ENCODE assay signal across 22 mouse cellular contexts in the genomic region with DNA sequence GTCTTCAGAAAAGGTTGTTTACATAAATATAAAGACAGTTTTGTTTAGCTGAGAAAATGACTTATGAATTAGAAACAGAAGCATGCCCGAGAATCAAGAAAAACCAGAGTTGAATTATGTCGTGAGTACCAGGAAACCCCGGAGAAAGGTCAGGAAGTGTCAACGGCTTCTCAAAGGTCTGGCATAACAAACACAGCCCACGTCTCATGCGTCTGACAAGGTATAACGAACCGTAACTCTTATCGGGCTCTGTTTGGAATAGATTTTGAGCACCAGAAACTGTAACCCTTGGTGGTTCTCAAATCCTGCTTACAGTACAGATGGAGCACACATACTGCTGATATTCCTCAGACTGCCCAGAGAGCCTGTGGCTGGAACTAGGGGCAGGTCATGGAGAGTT.
DNase-seq lines count a peak whose midpoint lies in the region; ATAC-seq and TF ChIP-seq lines count a peak whose summit lies in the region.
"Had no signal": no experiment of that assay in that cellular context is flagged by ENCODE, and none has a peak within 500 bp of the region (broad histone marks: within the 10 kb centered on the region; RNA-seq: fewer than 3 reads in every experiment).

No protein-coding gene starts in this region.

- no peak overlapping the region for H3K4me3 ChIP-seq in lung, embryonic 14.5 days (ENCODE audit: low read depth, low read length)
- no peak overlapping the region for H3K4me3 ChIP-seq in limb, embryonic 10.5 days
- H3K4me3 ChIP-seq: forebrain, embryonic 12.5 days; hindbrain, embryonic 15.5 days; neural tube, embryonic 12.5 days had no signal

- no peak for ATAC-seq in lung, embryonic 14.5 days (ENCODE audit: insufficient read depth)
- ATAC-seq: intestine, postnatal 0 days; liver, postnatal 0 days had no signal

- H3K4me2 ChIP-seq in lung, embryonic 14.5 days: no peak overlapping the region
- H3K4me2 ChIP-seq: forebrain, embryonic 12.5 days; hindbrain, embryonic 15.5 days; neural tube, embryonic 12.5 days had no signal

- no peak overlapping the region for H3K27ac ChIP-seq in lung, embryonic 14.5 days (ENCODE audit: low read depth)
- no peak overlapping the region for H3K27ac ChIP-seq in limb, embryonic 10.5 days
- H3K27ac ChIP-seq: forebrain, embryonic 12.5 days; hindbrain, embryonic 15.5 days; macrophage; neural tube, embryonic 12.5 days had no signal

- WGBS in lung, embryonic 14.5 days: 7% methylated on average over 9 of the region's 9 CpGs
- WGBS in limb, embryonic 10.5 days: 24% methylated on average over 9 of the region's 9 CpGs

- peak; percentile 58 for DNase-seq in embryo, embryonic 10.5 days (ENCODE audit: low spot score)
- DNase-seq in embryo, embryonic 10 days (ENCODE audit: low spot score): no peak
- peak; percentile 37 for DNase-seq in lung, embryonic 14.5 days
- no peak for DNase-seq in lung, postnatal 25 days (ENCODE audit: low spot score)
- peak; percentile 5 for DNase-seq in embryo, embryonic 11.5 days (ENCODE audit: low read depth, low spot score)
- peak; percentile 30 for DNase-seq in limb, embryonic 10.5 days (ENCODE audit: low spot score)
- no peak for DNase-seq in left cerebral cortex, adult 11 months (ENCODE audit: low spot score)
- DNase-seq in layer of hippocampus, adult 11-12 months (ENCODE audit: low spot score): no peak
- DNase-seq: adrenal gland, postnatal 14 days; cerebellum, adult 8-10 months; cerebellum, postnatal 36 days; gastrocnemius, postnatal 25 days; heart, postnatal 4 days; liver, postnatal 0 days; midbrain, embryonic 14.5 days; right cerebral cortex, postnatal 14 days; thymus, postnatal 25 days had no signal

- H3K9ac ChIP-seq in lung, embryonic 14.5 days: no peak overlapping the region
- H3K9ac ChIP-seq: forebrain, embryonic 12.5 days; hindbrain, embryonic 15.5 days; liver, postnatal 0 days; neural tube, embryonic 12.5 days had no signal

- TF ChIP-seq CTCF in lung, embryonic 14.5 days (IDR thresholded peaks at IDR 0.05; ENCODE audit: low read depth): no peak

- no peaks in the 10 kb centered on the region for H3K27me3 ChIP-seq in lung, embryonic 14.5 days (ENCODE audit: insufficient read depth, low read length)
- H3K27me3 ChIP-seq in limb, embryonic 10.5 days (ENCODE audit: low read depth, poor library complexity, severe bottlenecking): no peaks in the 10 kb centered on the region
- H3K27me3 ChIP-seq: hindbrain, embryonic 15.5 days; neural tube, embryonic 12.5 days had no signal

- no peaks in the 10 kb centered on the region for H3K9me3 ChIP-seq in lung, embryonic 14.5 days (ENCODE audit: low read depth, low read length)
- H3K9me3 ChIP-seq in limb, embryonic 10.5 days (replicated peaks): no peaks in the 10 kb centered on the region
- H3K9me3 ChIP-seq: forebrain, embryonic 12.5 days; hindbrain, embryonic 15.5 days; neural tube, embryonic 12.5 days had no signal

- no peaks in the 10 kb centered on the region for H3K36me3 ChIP-seq in lung, embryonic 14.5 days (ENCODE audit: insufficient read depth)
- no peaks in the 10 kb centered on the region for H3K36me3 ChIP-seq in limb, embryonic 10.5 days
- H3K36me3 ChIP-seq: forebrain, embryonic 12.5 days; hindbrain, embryonic 15.5 days; neural tube, embryonic 12.5 days had no signal

- H3K4me1 ChIP-seq in lung, embryonic 14.5 days (ENCODE audit: insufficient read depth): peaks cover 5% of the 10 kb centered on the region; the same call in 1 of the 2 replicates
- H3K4me1 ChIP-seq in limb, embryonic 10.5 days: peaks cover 30% of the 10 kb centered on the region

Comparison
In these comparisons a context has a peak if more than half of its experiments do, and no peak if none do; other contexts are left out.
1. DNase-seq: peak in embryo, embryonic 10.5 days (single experiment), lung, embryonic 14.5 days (single experiment), embryo, embryonic 11.5 days (single experiment) and limb, embryonic 10.5 days (single experiment); none in embryo, embryonic 10 days (single experiment), lung, postnatal 25 days (single experiment), left cerebral cortex, adult 11 months (single experiment) and layer of hippocampus, adult 11-12 months (single experiment).